Mouse (Mus musculus): ENCODE measurements around the gene Gm10638.

DNA sequence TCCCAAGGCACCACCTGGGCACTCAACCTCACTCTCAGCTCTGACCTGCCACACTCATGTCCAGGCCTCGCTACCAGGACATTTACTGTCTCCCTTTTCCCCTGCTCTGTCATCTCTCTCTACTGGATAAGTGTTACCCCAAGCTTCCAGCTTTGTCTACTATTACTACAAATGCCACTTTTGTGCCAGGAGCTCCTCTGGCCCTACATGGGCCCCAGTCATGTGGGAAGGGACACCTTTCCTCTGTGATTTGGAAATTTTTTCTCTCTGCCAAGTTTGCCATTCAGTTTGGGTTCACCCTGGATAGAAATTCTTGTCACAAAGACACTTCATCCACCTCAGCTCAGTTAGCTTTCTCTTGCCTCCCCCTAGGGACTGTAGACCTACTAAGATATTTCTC is 14.6 kb upstream of the Gm10638 start:
- TF ChIP-seq CTCF (IDR thresholded peaks at IDR 0.05; ENCODE audit: extremely low read depth, insufficient read length, insufficient replicate concordance, low read depth, low read length) = no peak
- TF ChIP-seq POLR2A (IDR thresholded peaks at IDR 0.05; ENCODE audit: low read depth, low read length) = no peak
